Mouse (Mus musculus) kidney, adult 11 months (tissue): ENCODE measurements around the gene Neil3.
"Not testable (repeated sequence)": the region's sequence is repeated elsewhere in the genome, so short reads cannot be mapped to it uniquely, and the experiment has no call there.

Source experiments
- DNase-seq: peaks from one replicate; pipeline ENCODE4 v3.0.0; 2022

Neil3 gene

GRCm38 (mm10) chr8:53638495-53639171 is at the start of gene Neil3:
Gene Neil3, minus strand, starts transcription at chr8:53639065.
- DNase-seq = peak; percentile 69

DNA sequence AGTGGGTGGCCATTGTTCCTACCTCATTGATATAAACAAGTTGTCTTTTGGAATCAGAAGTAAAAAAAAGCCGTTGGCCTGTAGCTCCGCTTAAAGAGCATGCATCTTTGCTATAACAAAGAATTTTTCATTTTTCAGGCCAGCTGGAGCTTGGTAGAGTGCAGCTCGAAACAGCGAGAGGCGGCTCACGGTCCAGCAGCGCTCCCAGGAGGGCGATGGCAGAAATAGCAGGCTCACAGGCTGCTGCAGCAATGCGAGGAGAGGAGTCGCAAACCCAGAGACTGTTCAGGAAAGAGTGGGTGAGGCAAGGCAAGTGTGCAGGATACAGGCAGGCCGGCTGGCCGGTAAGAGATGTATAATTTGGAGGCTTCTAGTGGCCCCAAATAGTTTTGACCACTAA is 42.0 kb upstream of the Neil3 start:
- no peak for DNase-seq

DNA sequence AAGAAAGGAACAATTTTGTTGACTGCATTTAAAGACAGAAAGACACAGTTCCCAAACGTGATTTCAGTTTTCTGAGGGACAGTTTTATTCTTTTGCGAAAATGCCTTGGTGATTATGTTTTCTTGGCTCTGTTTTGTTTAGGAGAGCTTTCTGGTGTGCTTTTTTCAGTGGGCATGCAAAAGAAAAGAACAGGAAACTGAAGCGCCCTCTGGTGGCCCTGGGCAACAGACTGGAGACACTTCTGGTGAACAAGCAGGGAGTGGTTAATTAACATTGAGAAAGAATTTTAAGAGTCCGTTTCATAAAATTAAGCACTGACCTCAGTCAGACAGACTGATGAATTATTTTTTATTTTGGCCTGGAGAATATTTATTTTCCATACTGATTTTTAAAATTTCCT is 25.1 kb upstream of the Neil3 start:
- peak; percentile 9 for DNase-seq

DNA sequence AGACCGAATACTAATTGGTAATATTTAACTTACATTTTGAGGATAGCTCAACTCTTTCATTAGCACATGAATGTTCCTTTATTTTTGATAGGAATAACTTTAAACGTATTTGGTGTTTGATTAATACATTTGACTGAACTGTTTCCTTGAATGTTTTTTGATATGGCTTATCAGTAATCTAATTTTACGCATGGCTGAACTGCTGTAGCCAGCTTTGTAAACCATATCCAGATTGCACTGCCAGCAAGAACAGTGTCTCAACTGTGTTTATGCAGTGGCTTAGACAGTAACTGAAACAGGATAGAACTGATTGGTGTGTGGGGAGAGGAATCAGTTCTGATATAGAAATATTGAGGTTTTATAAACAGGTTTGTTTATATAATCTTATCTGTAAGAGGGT is 22.6 kb upstream of the Neil3 start:
- no peak for DNase-seq

GRCm38 (mm10) chr8:53630618-53631017 is 8.2 kb downstream of the Neil3 start:
- DNase-seq = no peak

GRCm38 (mm10) chr8:53628864-53629415 is 9.9 kb downstream of the Neil3 start:
- DNase-seq = no peak

GRCm38 (mm10) chr8:53623425-53623824 is 15.4 kb downstream of the Neil3 start:
- no peak for DNase-seq

DNA sequence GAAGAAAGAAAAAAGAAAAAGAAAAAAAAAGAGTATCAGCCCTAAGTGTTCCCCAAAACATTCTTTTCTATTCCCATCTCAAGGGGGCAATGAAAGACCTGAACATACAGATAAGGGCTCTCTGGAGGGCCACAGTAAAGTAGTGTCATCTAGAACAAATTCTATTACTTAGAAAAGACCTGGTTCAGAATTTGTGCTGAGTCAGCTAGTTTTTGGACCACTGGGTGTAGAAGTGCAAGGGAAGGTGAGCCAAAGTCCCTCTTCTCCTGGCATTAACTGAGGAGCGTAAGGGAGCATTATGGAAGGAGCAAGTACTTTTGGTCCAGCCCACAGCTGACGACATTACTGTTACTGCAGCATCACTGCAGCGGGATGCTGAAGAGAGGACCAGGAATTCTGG is 19.7 kb downstream of the Neil3 start:
- DNase-seq = no peak

DNA sequence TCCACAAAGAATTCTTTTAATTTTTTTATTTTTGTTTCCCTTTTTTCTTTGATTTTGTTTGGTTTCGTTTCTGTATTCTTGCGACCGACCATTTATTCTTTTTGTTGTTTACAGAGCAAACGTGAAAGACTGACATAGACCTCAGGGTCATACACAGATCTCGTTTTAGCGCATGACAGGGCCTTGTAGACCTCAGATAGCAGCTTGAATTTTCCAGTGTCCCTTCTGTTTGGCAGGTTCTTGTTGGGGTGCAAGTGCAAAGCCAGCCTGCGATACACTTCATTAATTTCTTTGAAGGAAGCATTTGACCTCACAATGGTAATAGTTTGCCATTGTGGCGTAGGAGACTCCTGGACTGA is 24.6 kb downstream of the Neil3 start:
- no peak for DNase-seq

GRCm38 (mm10) chr8:53613577-53614287 is 25.1 kb downstream of the Neil3 start:
- no peak for DNase-seq

DNA sequence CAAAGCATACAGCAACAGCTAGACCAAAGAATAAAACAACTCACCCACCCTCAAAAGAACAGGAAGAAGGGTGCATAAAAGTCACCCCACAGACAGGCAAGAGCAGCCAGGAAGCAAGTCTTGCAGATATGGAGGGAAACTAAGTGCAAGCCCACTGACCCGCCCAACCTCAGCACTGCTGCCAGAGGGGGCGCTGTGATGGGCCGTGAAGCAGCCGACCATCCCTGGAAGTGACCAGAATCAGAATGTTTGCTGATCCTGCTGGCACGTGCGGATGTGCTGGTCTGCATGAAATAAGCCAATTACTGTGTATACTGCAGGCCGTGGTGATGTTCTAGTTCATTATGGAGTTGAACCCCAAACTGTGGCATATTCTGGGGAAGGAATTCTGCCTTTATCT is 26.6 kb downstream of the Neil3 start:
- no peak for DNase-seq

- no peak for DNase-seq
Measured at GRCm38 (mm10) chr8:53607040-53607439, 31.8 kb downstream of the Neil3 start.

DNA sequence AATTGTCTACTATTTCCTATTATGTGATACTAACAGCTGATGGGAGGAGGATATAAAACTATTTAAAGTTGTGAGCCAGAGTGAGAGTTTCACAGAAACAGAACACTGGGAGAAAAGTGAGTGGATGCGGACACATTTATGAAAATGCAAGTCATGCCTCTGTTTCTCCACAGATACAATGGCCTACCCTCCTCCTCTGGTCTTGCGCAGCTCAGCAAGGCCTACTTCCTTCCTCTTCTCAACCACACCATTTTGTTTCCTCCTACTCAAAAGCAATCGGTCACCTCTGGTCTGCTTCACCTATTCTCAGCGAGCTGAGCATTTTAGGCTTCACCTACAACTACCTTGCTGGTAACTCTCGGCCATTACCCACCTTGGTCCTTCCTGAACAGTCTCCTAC is 34.0 kb downstream of the Neil3 start:
- DNase-seq = no peak

DNA sequence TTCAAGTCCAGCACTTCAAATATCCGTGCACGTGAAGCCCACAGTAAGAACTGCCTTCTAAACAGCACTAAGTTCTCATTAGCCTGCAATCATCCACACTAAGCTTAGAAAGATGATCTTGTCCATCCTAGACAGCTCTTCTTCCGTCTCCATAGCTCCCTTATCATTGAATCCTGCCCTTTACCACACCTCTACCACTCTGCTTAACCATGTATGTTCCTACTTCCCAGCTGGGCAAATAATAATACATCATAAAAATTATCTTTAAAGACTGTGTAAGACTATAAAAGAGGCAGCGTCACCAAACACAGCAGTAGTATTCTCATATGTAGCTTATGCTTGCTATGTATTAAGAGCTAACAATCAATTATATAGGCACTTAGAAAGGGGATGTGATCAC is 35.2 kb downstream of the Neil3 start:
- DNase-seq = no peak

DNA sequence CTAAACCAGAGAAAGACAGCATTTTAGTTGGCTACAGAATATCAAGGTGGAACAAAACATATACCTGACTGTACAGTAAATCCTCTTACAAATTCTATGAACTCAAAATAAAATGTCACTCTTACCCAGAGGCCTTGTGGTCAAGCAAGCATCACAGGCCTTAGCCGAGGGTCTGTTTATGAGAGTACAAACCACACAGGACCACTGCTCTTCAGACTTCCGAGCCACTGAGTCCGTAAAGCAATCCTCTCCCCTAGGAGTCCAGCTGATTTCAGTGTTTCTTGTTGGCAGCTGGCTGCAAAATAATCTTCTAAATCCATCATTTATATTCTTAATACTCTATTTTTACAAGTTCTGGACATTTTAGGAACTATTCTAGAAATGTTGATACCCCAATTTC is 38.0 kb downstream of the Neil3 start:
- DNase-seq = no peak

DNA sequence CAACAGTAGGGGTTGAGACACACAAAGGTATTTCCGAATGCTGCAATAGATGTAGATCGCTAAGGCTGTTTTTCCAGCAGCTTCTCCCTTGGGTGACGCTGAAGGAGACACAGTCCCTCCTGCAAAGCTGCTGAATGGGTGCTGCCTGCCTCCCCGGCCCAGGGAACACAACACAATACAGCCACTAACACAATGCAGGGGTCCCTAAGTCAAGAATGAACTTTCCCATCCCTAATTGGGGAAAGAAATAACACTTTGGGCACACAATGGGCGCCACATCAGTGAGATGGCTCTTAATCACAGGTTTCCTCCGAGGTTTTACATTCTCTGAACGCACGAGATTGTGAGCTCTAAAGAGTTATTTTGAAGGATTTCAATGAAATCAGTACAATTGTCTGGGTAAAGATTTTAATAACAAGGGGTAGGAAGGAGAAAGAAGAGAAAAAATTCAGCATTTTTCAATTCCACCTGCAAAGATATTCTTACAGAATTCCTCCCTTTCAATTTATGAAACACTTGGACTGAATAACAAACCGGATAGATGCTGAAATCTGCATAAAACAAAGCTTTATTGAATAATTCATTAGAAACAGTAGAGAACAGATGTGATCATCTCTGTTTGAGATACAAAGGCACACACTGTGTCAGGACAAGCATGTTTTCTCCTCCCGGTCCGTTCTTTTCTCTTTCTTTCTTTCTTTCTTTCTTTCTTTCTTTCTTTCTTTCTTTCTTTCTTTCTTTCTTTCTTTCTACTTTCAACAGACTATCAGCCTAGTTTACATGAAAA is 38.6 kb downstream of the Neil3 start:
- DNase-seq = no peak

DNA sequence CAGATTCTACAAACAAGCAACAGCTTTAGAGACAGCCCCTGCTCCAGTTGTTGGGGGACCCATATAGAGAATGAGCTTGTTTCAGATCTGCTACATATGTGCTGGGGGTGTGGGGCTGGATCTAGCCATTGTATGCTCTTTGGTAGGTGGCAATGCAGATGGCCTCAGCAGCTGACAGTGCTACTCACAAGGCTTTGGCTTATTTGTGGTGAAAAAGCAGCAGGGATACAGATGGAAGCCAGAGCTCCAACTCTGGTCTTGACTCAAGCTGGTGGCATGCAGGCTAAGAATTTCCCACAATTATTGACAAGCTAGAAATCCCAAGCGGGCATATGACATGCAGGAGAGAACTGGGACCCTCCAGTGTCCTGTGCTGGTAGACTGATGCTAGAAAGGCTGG is 40.8 kb downstream of the Neil3 start:
- DNase-seq = no peak

GRCm38 (mm10) chr8:53591777-53592176 is 47.1 kb downstream of the Neil3 start:
- DNase-seq = no peak

DNA sequence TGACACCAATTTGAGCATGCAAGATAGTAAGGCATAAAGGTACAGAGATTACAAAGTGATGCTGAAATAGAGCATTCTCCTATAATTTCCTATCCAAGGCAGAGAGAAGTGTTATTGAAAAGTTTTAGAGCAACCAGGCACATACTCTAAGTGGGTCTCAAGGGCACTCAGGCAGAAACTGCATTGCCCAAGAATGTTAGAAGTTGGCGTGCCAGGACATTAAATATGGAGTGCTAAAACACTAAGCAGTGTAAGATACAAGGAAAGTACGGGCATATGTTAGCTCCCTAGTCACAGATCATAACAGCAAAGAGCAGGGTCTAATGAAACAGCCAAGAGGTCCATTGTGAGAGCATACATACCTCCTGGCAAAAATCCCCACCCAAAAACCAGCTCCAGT is 65.3 kb downstream of the Neil3 start:
- no peak for DNase-seq

DNA sequence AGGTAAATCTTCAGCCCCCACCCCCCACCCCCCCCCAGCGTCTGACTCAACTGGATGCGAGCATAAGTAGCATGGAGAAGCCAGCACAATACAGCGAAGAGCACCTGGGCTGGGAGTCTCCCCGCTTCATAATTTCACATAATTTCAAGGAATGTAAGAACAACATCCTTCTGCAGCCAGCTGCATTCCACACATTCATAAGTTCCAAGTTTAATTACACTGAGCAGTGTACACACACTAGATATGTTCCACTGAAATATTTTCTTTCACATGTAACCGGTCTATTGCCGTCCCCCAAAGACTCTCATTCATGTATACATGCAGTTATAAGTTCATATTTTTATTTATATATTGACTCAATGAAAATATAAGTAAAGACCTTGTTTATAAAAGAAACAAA is 72.6 kb downstream of the Neil3 start:
- DNase-seq = no peak

- no peak for DNase-seq
Measured at GRCm38 (mm10) chr8:53562441-53563040, 76.3 kb downstream of the Neil3 start.

DNA sequence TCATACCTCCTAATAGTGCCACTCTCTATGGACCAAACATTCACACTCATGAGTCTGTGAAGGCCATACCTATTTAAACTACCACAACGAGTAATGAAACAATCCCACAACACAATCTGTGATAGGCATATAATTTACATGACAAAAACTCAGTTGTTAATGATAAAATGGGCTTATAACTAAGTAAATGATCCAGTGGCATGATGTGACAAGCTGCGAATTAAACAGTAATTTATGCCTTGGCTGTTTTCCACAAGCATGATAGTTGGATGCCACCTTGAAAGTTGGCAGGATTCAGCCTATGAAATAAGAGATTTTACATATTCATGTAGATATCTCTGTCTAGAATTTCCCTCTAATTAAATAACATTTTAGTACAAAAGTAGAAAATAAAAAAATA is 99.3 kb downstream of the Neil3 start:
- DNase-seq = no peak

DNA sequence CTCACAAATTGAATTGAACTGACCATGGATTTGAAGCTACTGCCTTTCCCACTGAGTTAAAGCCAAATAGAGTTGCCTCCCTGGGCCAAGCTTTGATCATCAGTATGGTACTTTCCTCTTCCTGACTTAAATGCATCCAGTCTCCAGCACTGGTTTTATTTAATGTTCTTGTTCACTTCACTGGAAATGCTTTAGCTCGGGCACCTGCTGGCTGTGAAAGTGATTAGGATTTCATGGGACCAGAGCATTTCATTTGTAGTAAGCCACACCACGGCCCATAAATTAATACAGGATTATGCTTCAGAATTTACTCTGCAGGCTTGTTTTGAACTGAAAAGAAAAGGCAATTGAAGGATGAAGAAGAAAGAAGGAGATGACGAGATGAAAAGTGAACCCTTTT is 100.8 kb downstream of the Neil3 start:
- DNase-seq = not testable (repeated sequence)
